Mouse (Mus musculus) thymus, postnatal 10 days (tissue): ENCODE results near the gene Tcta.
"Not testable (repeated sequence)": the region's sequence is repeated elsewhere in the genome, so short reads cannot be mapped to it uniquely, and the experiment has no call there.

Experiments
- DNase-seq, 2 experiments: peaks; one replicate each; pipeline ENCODE4 v3.0.0; 2021; ENCODE audit warnings: low spot score in 2 of 2

Gene Tcta

DNA sequence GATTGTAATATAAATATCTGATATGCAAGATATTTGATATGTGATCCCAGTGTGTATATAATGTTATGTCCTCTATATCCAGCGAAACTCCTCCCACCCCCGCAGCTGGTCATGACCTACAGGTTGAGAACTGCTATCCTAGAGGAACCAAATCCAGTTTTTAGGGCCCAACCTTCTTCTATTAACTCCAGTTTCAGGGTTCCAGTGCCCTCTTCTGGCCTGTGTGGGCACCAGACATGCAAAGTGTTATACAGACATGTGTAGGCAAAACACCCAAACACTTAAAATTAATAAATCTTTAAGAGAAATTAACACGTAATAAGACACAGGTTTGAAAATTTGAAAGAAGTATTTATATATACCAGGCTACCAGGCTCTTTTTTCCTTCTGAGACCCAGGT is 11.6 kb upstream of the Tcta start:
- no peak for DNase-seq

DNA sequence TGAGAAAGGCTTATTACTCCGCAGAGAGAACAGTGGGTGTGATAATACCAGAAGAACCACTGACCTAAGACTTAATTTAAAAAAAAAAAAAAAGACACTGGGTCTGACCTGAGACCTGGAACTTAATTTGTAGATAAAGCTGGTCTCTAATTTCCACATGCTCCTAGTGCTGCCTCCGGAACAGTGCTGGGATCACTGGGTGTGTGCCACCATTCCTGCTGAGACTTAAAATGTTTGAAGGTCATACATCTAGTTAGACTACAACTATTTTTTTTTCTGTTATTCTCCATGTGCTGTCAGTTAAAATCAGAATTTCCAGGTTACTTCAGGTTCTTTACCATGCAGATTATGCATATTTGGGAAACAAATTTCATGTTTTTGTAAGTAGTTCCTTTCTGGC is 2.2 kb upstream of the Tcta start:
- no peak for DNase-seq

DNA sequence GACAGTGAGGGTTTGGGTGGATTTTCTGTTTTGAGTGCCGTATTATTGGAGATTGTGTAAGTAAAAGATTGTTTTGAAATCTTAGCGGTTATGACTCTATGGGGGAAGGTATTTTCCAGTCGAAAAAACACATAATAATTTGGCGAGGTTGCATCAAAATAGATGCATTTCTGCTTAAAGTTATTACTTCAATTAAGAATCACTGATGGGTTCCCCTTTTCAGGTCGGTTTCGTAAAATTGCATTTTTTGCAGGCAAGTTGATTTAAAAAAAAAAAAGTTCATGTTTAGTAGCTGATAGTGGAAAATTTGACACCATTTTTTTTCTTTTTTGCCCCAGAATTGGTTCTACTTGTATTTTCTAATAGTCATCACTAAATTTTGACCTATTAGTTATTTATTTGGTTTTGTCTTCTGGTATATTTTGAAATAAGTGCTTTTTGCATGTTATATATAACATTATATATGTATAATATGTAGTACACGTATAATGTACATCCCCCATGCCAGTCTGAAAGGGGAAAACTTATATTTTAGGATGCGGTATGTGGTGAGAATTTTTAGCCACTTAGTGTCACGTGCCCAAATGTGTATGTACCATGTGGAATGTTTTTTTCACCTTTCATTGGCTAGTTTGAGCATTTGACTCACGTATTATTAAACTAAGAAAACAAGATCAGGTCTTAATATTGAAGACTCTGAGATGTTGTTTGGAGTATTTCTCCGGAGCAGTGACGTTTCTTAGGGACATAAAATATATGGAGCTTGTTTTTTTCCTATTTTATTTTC is 1.3 kb upstream of the Tcta start:
- DNase-seq = no peak

DNA sequence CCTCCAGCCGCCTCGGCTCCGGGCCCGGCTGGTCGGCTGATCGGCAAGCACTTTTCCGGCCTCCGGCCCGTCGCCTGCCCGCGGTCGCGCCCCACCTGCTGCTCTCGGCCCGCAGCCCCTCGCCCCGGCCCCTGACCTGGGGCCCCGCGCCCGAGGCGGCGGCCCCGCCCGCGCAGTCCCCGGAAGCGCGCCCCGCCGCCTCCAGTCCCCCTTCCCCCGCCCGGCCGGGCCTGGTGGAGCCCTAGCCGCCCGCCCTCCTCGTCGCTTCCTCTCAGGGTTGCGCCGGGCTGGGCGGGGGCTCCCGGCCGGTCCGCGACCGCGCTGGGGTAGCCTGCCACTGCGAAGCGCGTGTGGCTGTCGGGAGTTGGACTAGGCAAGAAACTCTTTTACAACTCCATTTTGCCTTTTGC is 616 bp upstream of the Tcta start:
- DNase-seq = peak; percentile 78 to 86

DNA sequence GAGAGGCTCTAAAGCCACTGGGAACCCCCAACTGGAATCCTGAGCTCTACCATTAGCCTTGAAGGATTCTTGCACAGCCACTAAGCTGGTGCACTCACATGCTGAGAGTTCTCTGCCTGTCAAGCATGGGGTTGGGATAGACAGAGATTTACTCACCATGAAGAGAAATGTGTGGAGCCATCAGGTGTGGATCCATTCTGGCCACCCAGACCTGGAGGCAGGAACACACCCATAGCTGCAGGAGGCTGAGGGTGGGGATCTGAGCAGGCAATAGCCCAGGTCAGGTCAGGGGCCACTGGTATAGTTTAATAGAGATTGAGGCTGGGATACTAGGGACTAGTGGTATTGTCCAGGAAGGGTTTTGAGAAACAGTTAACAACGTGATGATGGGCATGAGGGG is 790 bp downstream of the Tcta start:
- DNase-seq = no peak

DNA sequence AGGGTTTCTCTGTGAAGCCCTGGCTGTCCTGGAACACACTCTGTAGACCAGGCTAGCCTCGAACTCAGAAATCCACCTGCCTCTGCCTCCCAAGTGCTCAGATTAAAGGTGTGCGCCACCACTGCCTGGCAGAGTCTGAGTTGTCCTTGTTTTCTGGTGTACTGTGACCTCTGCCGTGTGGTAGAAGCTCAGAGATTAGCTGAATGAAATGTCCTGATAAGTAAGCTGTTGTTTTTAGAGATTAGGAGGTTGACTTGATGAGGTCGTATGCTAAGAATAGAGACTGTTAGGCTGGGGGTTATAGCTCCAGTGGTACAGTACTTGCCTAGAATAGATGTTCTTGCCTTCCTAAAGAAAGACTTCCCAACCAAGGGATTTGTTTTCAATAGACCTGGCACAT is 1.2 kb downstream of the Tcta start:
- no peak for DNase-seq

DNA sequence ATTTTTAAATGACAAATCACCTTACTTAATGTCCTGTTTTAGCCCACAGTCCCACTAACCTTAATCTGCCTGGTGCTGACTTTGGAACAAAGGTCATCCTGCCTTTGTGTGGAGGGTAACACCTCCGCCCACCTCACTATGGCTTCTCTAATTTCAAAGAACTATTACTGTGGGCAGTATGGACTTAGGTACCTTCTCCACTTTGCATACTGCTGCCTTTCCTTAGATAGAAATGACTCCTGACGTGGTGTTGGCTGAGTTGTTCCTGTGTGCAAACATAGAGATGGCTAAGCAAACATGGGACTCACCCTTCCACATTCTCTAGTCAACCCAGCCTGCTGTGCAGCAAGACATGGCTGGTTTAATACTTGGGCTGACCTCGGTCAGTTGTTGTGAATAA is 4.1 kb downstream of the Tcta start:
- no peak for DNase-seq

DNA sequence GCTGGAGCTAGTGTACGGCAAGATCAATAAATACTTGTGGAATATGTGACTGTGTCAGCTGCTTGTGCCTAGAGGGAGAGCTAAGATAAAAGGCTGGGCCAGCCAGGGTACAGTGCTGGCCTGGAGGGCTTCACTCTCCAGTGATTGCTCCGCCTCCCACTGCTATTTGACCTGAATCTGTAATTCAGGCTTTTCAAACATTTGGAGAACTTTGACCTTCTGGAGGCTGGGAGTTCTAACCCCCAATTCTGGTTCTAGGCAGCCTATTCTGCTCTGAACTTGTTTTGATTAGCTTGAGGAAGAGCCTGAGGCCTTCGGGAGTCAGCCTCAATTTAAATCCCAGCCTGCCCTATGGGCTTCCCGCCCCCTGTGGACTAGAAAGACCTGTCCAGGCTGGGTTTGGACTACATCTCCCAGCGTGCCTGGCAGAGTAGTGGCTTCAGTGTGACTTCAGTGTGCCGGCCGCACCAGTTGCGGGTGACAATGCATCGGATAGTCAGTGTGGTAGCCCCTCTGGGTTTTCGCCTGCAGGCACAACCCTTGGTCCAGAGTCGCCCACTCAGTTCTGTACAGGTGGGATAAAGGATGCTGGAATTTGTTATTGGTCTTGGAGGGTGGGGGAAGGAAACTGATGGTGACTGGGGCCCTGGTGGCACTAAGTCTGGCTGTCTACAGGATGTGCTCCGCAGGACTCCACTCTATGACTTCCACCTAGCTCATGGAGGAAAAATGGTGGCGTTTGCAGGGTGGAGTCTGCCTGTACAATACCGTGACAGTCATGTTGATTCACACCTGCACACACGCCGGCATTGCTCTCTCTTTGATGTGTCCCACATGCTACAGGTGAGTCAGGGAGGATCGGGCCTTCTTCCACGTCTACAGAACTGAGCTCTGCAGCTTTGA is 9.3 kb downstream of the Tcta start, which contains the start of gene Amt:
Gene Amt (plus strand): TSS at position 401 of the 903 bp plus-strand sequence.
- no peak for DNase-seq

DNA sequence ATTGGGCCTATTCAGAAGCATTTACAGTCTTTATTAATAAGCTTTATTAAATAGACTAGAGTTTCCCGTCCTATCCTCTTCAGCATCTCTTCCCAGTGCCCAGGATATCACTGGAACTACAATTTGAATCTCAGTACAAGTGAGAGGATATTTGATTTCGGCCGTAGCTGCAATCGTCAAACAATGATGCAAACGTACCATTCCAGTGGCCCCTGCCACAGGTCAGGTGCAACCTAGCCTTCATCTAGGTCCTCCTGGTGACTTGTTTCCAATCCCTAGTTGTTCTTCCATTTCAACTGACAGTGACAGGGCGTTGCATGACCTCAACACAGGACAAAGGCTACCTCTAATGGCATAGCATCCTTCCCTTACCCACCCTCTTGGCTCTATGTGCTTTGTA is 15.2 kb downstream of the Tcta start:
- no peak for DNase-seq

DNA sequence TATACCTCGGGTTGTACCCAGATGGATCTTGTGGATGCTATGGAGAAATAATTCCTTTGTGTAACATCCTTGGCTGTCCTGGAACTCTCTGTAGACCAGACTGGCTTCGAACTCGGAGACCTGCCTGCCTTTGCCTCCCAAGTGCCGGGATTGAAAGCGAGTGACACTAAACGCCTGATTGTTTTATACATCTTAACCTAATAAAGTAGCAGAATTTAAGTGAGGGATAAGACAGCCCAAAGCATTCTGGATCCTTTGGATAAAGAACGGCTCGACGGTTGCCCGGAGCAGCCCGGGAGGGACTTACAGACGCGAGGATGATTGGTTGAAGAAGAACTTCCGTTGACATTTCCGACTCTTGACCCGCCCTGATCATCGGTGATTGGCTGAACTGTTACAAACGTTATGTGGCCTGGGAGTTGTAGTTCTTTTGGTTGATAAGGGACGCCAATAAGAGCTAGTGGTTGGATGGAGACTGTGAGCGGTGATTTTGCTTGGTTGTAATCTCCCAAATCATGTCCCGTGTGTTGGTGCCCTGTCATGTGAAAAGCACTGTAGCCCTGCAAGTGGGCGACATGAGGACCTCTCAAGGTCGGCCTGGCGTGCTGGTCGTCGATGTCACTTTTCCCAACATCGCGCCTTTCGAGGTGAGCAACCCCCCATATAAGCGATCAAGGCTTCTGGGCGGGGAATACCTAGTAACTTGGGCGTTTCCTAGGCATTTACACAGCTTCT is 15.8 kb downstream of the Tcta start, which contains the start of gene Nicn1:
Gene Nicn1 (plus strand): TSS at position 414 of the 735 bp plus-strand sequence.
- peak; percentile 83 to 84 for DNase-seq

DNA sequence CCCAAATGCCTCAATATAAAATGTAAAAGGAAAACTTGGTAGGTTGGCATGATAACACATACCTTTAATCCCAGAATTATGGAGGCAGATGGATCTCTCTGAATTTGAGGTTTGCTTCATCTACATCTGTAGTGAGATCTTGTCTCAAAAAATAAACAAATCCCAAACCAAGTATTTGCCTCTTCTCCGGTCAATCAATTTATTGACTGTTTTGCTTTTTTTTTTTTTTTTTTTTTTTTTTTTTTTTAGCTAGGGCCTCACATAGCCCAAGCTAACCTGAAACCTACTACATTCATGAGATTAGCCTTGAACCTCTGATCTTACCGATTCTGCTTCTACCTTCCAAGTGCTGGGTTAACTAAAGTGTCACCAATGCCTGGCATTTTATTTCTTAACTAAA is 16.6 kb downstream of the Tcta start:
- DNase-seq = no peak

DNA sequence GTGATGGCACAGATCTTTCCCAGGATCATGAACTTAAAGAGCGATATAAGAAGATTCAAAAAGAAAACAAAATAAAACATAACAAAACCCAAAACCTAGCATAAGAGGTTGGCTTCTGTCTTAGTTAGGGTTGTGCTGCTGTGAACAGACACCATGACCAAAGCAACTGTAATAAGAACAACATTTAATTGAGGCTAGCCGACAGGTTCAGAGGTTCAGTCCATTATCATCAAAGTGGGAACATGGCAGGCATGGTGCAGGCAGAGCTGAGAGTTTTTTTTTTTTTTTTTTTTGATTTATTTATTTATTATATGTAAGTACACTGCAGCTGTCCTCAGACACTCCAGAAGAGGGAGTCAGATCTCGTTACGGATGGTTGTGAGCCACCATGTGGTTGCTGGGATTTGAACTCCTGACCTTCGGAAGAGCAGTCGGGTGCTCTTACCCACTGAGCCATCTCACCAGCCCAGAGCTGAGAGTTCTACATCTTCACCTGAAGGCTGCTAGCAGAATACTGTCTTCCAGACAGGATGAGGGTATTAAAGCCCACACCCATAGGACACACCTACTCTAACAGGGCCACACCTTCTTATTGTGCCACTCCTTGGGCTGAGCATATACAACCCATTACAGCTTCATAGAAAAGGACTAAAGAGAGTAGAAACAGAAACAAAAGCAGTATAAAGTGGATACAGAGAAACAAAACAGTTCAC is 18.3 kb downstream of the Tcta start:
- DNase-seq = not testable (repeated sequence)

DNA sequence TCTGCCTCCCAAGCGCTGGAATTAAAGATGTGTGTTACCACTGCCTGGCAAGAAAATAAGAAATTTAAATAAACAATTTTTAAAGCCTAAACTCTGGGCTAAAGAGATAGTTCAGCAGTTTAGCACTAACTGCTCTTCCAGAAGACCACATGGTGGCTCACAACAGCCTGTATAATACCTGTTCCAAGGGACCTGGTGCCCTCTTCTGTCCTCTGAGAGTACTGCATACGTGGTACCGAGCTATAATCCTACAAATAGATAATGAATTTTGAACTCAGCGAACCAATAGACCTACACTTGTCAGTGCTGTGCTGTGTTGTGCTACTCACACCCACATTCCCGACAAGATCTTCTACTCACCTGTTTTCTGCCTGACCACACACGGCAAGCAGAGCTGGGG is 21.6 kb downstream of the Tcta start:
- DNase-seq = peak; percentile 47 to 73

DNA sequence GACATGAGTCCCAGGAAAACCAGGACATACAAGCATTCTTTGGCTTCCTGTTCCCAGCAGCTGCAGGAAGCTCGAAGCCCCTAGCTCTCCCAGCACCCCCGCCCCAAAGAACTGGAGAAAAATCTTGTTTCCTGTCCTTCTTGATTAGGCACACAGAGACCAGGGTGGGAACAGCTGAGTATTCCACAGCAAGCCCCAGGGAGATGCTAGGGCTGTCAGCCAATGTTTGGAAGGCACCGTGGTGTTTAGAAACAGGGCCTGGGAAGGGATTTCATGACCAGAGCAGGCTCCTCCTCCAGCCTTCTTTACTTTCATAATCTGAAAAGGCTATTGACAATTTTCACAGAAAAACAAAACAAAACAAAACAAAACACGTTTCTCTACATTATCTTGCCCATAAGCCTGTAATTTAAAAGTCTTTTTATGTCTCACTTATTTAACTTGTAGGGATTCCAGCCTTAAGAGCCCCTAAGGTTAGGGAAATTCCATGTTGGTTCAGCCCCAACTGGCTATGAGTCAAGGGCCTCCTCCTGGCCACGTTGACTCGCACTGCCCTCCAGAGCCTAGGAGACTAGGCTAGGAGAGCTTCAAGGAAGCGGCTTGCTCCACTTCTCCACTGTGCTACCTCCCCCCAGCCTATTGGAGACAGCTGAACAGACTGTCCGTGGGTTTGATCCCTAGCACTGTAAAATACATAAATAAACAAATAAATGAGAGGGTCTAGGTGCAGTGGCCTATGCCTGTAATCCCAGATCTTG is 25.7 kb downstream of the Tcta start:
- DNase-seq = no peak

DNA sequence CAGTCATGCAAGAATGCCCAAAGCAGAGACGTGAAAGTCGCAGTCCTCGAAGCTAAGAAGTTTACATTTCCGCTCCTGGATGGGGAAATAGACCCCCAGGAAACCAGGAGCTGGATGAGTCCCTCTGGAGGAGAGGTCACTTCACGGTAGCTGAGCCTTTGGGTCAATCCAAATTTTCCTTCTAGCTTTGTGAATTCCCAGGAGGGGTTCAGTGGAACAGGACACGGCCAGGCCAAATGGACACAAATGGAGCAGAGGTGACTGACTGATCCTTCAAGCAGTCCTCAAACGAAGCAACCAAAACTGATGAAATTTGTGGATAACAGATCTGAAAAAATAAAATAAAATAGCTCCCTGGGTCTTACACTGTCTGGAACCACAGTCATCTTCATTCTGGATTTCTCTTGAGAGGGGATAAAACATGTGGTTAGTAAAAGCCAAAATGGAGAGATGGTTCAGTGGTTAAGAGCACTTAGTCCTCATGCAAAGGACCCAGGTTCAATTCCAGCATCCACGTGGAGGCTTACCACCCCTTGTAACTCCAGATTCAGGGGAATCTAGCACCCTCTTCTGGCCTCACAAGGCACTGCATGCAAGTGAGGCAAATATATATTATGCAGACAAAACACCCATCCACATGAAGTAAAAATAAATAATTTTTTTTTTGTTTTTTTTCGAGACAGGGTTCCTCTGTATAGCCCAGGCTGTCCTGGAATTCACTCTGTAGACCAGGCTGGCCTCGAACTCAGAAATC is 27.1 kb downstream of the Tcta start:
- peak; percentile 15 to 49 for DNase-seq

DNA sequence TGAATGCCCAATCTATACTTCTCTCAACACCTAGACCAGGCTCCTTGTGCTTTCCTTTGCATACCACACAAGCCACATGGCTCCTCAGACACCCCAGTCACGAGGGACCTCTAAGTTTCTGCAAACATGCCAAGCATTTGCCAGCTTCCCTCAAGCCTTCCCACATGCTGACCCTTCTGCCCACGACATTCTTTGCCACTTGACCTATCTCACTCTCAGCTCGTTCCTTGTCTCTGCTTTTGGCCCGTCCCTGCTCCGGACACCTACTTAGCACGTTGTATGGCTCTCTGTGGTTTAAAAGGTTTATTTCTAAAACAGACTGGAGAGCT is 30.7 kb downstream of the Tcta start:
- DNase-seq = no peak

DNA sequence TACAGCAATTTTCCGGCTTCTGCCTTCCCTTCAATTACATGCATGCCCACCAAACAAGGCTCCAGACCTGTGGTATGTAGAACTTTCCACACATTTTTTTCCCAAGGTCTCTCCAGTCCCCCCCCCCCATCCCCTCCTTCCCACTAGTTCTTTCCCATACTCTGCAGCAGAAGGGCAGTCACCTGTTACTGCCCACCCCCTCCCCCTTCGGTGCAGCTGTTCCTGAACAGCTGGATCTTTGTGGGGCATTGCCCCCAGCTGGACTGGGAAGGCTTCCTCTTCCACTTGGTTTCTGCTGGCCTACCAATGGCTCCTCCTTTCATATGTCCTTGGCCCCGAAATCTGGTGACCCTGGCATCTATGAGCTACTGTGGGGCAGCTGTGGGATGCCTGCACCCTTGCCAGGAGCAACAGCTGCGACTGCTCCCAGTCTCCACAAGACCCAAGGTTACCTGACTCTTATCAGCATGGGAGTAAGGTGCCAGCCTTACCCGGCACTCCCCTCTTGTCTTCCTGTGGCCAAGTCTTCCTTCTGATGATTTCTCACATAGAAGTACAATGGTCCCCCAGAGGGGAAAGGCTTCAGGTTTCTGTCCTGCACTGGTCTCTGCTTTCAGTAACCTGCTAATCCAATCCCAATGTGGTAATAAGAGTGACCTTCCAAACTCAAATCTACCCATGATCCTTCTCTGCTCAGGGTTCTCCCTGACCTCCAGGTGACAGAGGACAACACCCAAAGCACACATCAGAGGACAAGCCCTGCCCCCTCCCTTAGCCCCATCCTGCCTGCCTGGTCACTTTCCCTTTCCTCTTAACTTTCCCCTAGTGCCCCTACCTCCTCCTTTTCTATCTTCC is 31.3 kb downstream of the Tcta start:
- no peak for DNase-seq

DNA sequence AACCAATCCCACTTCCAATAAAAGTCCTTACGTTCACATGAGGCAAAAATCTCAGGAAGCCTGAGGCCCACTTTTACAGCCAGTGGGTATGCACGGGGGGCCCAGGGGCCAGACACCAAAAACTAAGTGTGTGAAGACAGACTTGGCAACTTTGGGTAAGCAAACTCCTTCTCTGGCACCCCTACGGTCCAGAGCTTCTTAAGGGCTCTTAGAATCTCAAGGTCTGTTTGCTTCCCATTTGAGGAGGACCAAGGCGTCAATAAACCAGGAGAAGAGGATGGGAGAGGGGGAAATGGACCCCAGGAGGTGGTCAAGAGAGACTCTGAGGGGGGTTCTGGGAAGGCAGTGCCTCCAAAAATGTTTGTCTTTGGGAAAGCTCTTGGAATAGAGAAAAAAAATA is 32.5 kb downstream of the Tcta start:
- DNase-seq = no peak

DNA sequence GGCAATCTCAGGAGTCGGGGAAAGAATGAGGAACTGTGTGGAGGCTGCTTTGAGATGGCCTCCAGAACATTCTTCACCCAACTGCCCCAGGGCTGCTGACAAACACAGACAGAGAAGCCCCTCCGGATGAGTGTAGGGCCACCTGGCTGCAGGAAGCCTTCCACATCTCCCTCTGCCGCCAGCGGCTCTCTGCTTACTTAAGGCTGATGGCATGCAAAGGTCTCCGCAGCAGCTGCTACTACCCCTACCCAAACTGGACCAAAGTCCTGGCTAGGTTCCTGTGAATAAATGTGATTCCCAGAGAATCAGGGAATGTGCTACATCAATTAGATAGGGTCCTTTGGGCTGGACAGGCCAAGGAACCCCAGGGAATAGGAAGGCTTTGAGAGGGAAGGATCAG is 33.3 kb downstream of the Tcta start:
- DNase-seq = no peak
